Mouse (Mus musculus): ENCODE measurements around the gene Fgf14.
"Not testable (repeated sequence)": the region's sequence is repeated elsewhere in the genome, so short reads cannot be mapped to it uniquely, and the experiment has no call there.

The Fgf14 gene

GRCm38 (mm10) chr14:124676506-124677177 is at the start of gene Fgf14:
Fgf14 (minus strand) TSS chr14:124677127.
- no peak for DNase-seq (ENCODE audit: low spot score)

DNA sequence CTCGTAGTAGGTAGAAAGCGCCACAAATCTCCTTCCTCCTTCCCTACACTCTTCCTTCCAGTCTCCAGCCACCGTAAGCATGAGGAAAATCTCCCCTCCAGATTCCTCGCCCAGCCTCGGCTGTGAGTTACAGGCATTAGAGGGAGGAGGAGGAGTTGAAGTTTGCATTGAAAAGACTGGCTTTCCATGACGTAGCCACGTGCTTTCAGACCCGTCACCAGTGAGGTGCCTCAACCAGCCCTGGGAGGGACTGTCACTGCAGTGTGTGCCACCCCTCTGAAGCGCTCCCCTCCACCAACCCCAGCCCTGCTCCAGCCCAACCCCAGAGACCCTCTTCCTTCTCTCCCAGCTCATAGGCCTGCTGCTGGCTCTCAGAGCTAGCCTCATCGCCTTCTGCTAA is 452 bp upstream of the Fgf14 start:
- no peak for DNase-seq (ENCODE audit: low spot score)

- DNase-seq (ENCODE audit: low spot score), result no peak
Observed at GRCm38 (mm10) chr14:124675654-124676505, 1.0 kb downstream of the Fgf14 start.

- DNase-seq (ENCODE audit: low spot score), result no peak
Observed at GRCm38 (mm10) chr14:124675142-124675653, 1.7 kb downstream of the Fgf14 start.

DNA sequence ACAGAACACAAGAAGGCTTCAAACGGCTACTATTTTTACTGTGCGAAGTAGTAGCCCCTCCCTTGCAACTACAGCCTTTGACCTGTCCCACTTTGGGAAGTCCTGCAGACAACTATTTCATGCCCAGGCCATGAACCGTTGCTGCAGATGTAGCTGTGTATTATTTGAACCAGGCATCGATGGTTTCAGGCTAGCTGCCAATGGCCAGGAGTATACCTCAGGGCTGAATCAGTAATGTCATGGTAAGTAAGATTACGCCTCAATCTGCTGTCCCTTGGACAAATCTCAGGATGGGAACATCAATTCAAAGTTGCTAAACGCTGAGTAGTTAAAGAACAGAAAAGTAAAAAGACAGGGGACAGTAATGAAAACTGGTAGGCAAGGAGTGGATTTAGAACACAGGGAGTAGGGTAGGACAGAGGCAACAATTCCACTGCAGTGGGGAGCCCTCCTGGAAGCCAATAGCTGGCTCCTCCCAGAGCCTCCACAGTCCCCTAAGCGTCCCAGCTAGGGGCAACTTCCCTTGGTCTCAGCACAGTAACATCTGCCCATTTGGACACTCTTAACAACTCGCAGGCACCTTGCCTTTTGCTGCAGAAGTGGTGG is 2.3 kb downstream of the Fgf14 start:
- DNase-seq (ENCODE audit: low spot score), result no peak

DNA sequence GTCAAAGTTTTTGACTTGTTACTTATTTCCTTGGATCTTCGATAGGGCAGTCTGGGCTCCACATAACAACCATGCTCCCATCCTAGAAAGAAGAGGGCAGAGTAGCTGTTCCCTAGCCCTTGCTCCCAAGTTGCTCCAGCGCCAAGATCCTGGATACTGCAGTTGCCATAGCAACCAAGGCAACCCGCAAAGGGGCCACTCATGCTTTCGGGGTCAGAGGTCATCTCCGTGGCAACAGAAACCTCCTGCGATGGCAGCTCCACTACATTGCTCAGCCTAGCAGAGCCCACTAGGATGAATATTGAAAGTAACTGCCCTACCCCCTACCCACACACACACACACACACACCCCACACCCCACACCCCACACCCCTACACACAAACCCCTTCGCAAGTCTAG is 7.2 kb downstream of the Fgf14 start:
- no peak for DNase-seq (ENCODE audit: low spot score)

- DNase-seq (ENCODE audit: low spot score), result no peak
Observed at GRCm38 (mm10) chr14:124642822-124643221, 34.1 kb downstream of the Fgf14 start.

GRCm38 (mm10) chr14:124634881-124635280 is 42.0 kb downstream of the Fgf14 start:
- DNase-seq (ENCODE audit: low spot score), result no peak

- no peak for DNase-seq (ENCODE audit: low spot score)
Observed at GRCm38 (mm10) chr14:124613473-124613872, 63.5 kb downstream of the Fgf14 start.

DNA sequence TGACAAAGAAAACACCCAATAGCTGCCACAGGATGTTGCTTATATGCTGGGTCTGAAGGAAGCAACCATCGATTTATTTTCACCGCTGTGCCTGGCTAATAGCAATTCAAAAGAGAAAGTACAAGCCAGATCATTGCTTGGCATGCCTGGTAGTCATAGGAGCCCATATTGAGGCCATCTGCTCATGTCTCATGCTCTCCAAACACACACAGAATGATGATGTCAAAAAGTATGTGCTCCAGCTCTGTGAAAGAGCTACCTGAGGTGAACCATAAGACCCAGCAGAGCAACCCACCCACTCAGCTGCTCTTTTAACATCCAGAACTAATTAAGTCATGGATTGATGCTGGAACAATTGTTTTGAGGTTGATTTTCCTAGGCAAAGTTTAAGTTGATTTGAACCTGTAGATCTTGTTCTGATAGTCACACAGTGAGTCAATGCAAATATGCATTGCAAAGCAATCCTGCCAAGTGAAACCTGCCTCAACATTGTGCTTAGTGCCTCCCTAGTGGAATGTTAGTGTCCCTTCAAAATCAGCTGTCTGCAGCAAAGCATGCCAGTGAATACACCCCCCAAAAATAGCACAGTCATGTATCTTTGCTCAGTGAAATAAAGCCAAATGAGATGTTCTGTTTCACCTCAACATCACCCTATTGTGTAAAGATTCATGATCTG is 70.8 kb downstream of the Fgf14 start:
- no peak for DNase-seq (ENCODE audit: low spot score)

DNA sequence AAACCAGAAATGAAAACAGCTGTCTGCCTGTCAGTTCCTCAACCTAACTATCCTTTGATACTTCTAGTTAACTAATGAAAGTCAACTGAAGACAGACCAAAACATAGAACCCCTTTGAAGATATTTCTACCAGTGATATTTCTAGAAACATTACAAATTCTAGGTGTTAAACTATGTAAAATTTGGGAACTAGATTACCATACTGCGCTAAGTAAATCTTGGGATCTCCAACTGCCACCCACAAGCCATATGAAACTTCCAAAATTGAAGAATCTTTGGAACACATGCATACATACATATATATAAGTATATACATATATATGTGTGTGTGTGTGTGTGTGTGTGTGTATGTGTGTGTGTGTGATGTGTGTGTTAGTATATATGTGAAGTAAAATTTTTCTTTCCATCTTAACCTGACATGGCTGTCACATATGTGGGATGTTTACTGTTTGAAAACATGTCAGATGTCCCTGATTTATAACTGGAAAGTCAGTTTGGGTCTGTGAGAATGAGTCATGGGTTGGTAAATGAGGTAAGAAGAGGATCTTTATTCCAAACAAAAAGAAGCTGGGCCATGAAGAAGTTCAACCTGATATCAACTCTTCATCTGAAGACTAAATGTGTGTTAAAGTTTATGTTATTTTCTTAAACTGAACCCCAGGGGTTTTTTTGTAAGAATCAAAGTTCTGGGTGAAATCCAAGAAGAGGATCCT is 71.7 kb downstream of the Fgf14 start:
- no peak for DNase-seq (ENCODE audit: low spot score)

GRCm38 (mm10) chr14:124576571-124576970 is 100.4 kb downstream of the Fgf14 start:
- DNase-seq (ENCODE audit: low spot score), result no peak

GRCm38 (mm10) chr14:124575130-124575885 is 101.6 kb downstream of the Fgf14 start:
- no peak for DNase-seq (ENCODE audit: low spot score)

DNA sequence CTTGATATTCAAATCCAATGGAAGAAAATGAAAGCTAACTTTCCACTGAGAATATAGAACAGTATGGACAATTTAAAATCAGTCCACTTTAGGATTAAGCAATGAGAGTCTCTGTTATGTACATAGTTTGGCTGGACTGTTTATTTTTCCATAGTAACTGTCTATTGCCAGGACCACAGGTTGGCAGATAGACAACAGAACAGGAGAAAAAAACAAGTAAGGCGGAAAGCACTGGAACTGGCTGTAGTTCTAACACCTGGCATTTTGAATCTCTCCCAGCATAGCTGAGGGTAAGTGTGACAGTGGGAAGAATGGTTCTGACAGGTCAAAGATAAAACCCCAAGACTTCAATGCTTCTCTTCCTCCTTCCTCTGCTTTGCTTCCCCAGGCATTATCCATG is 110.5 kb downstream of the Fgf14 start:
- DNase-seq (ENCODE audit: low spot score), result no peak

DNA sequence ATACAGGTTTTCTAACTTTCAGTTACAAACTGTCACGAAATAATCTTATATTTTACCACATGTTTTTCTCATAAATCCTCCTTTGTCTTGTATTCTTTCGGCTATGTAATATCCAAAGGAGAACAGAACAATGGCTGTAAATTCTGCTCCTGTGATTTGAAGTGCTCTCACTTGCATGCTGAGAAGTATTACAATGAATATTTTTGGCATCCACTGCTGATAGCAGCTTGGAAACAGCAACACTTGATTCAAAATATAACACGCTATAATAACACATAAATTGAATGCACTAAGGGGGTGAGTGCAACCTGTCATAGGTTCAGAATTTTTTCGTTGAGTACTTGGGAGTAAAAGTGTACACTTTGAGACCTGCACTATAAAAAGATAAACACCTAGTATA is 115.4 kb downstream of the Fgf14 start:
- DNase-seq (ENCODE audit: low spot score), result no peak

- DNase-seq (ENCODE audit: low spot score), result no peak
Observed at GRCm38 (mm10) chr14:124536106-124536505, 140.8 kb downstream of the Fgf14 start.

DNA sequence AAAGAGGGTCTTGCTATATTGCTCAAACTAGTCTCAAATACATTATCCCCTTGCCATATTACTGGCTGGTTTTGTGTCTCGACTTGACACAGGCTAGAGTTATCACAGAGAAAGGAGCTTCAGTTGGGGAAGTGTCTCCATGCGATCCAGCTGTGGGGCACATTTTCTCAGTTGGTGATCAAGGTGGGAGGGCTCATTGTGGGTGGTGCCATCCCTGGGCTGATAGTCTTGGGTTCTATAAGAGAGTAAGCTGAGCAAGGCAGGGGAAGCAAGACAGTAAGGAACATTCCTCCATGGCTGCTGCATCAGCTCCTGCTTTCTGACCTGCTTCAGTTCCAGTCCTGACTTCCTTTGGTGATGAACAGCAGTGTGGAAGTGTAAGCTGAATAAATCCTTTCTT is 141.6 kb downstream of the Fgf14 start:
- not testable (repeated sequence) for DNase-seq (ENCODE audit: low spot score)

DNA sequence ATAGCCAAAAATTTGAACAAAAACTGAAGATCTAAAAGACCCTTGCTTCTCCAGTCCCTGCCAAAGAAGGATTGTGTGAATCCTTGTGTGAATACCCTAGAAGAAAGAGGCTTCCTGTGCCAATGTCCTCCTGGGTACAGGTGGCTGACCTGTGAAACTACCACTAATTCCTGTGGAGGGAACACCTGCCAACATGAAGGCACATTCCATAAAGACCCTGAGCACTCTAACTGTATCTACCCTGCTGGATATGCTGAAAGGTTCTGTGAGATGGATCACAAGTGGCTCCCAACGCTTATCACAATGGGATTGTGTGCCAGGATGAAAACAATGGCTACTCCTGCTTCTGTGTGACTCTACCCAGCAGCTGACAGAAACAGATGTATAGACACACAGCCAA is 144.9 kb downstream of the Fgf14 start:
- no peak for DNase-seq (ENCODE audit: low spot score)

DNA sequence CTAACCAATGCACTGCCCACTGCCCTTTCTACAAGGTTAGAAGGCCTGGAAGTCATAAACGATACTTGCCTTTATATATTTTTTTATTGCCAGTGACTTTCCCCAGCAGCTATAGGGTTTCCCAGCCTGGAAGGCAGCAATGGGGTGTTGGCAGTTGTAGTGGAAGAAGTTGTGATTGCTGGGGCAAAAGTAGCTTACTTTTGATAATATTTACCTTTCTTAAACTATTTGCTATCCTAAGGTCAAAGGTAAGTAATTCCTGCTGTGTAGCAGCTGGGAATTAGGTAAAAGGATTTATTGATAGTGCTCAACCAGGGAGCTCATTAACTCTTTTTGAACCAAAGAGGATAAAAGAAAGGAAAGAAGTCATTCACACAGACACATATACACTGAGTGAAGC is 164.9 kb downstream of the Fgf14 start:
- DNase-seq (ENCODE audit: low spot score), result no peak

GRCm38 (mm10) chr14:124488971-124489370 is 188.0 kb downstream of the Fgf14 start:
- DNase-seq (ENCODE audit: low spot score), result no peak

GRCm38 (mm10) chr14:124485261-124485660 is 191.7 kb downstream of the Fgf14 start:
- DNase-seq (ENCODE audit: low spot score), result no peak
